Mouse (Mus musculus) urinary bladder, postnatal 36 days (tissue): Measurements from ENCODE around the gene Cxcl16.
"Not testable (repeated sequence)": the region's sequence is repeated elsewhere in the genome, so short reads cannot be mapped to it uniquely, and the experiment has no call there.

ENCODE experiments used
- DNase-seq, 2 experiments: peaks; one replicate each; pipeline ENCODE4 v3.0.0; 2022; ENCODE audit warnings: low spot score in 2 of 2, mixed read lengths in 1 of 2

Gene Cxcl16

GRCm38 (mm10) chr11:70459601-70460101, at the start of gene Cxcl16:
Gene Cxcl16 (minus strand): TSS chr11:70459984.
- DNase-seq, result peak; percentile 41 to 50

DNA sequence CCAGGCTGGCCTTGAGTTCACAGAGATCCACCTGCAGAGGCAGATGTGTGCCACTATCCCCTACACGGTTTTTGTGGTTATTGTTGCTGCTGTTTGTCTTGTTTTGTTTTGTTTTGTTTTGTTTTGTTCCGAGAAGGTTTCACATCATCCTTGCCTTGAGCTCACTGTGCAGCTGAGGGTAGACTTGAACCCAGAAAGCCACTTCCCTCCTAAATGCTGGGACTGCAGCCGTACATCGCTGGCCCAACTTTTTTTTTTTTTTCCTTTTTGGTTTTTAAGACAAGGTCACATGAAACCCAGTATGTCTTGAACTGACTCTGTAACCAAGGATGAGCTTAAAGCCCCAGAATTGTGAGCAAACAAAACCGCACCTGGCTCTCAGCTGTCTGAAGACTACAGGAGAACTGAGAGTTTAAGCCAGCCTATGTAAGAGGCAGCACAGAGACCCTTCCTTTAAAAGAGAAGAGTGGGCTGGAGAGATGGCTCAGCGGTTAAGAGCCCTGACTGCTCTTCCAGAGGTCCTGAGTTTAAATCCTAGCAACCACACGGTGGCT, 47.3 kb upstream of the Cxcl16 start:
- DNase-seq, result no peak

DNA sequence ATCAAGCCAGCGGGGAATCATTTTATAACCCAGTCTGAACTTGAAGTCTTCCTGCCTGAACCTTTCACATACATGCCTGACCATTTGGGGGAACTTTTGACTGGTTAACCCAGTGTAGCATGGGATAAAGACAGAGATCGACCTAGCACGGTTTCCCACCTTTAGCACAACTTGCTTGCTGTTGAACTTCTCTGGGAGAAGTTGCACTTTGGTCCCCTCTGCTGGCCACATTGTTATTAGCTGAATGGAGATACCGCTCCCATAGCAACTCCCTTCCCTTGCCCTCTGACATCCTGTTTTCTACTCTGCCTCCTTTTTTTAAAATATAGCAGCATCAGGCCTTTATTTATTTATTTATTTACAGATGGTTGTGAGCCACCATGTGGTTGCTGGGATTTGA, 46.6 kb upstream of the Cxcl16 start:
- DNase-seq, result peak; percentile 65 to 68

GRCm38 (mm10) chr11:70504970-70505369, 45.2 kb upstream of the Cxcl16 start, which contains the start of gene Tm4sf5:
Gene Tm4sf5 (plus strand): TSS chr11:70505244.
- no peak for DNase-seq

- DNase-seq, result no peak
These were observed 42.2 kb upstream of the Cxcl16 start for GRCm38 (mm10) chr11:70502018-70502417.

DNA sequence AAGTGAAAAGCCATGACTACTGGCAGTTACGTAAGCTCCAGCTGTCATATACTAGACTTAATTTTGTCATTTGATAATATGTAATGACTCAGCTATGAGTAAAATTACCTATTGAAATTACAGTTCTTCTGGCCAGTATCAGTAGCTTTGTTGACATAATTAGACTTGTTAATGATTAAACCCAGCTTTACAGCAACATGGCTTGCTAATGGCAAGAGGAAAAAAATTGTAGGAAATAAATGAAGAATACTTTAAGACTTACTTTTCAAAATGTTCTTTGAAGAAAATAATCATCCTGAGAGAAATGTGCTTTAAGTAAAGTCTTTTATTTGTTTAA, 40.7 kb upstream of the Cxcl16 start:
- no peak for DNase-seq

DNA sequence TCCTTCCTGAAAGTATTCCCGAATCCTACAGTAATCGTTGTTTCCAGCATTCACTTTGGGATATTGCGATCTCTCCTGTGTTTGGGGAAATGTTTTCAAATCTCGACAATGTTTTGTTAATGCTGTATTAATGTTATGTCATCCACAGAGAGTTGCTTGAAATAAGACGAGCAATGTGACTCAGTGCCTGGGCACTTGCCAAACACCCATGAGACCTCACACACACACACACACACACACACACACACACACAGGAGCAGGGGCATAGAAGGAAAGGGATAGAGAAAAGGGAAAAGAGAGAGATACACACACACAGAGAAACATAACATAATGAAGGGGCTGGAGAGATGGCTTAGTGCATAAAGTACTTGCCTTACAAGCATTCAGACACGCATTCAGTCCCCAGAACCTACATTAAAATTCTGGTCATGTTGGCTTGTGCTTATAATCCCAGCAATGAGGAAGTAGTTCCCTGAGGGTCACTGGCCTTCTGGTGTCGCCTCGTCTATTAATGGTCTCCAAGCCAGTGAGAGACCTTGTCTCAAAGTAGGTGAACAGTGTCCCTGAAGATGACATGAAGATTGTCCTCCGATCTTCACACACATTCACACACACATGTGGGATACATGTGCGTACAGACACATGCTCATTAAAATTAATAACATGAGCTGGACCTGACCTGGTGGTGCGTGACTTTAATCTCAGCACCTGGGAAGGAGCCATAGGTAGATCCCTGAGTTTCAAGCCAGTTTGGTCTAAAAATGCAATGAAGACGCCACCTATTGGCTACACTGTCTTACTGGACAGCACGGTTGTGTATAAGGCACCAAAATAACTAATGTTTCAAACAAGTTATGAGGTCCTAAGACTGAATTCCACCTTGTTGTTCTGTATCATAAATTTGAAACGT, 40.0 kb upstream of the Cxcl16 start:
- no peak for DNase-seq

- no peak for DNase-seq
These were observed 29.9 kb upstream of the Cxcl16 start for GRCm38 (mm10) chr11:70489684-70490083.

- DNase-seq, result no peak
These were observed 29.4 kb upstream of the Cxcl16 start for GRCm38 (mm10) chr11:70489138-70489537.

DNA sequence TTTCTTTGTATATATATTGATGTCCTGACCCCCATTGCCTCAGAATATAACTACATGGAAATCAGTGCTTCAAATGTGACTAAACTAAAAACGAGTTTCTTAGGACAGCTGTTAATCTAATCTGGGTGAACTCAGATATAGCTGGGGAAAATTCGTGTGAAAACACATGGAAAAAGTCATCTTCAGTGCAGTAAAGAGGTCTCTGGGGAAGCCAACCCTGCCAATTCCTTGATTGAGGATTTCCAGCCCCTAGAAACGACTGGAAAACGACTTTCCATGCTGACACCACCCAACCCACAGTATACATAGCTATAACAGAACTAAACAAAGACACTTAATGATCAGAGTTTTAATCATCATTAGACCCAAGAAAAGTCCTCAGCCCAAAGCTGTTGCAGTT, 28.0 kb upstream of the Cxcl16 start:
- no peak for DNase-seq

DNA sequence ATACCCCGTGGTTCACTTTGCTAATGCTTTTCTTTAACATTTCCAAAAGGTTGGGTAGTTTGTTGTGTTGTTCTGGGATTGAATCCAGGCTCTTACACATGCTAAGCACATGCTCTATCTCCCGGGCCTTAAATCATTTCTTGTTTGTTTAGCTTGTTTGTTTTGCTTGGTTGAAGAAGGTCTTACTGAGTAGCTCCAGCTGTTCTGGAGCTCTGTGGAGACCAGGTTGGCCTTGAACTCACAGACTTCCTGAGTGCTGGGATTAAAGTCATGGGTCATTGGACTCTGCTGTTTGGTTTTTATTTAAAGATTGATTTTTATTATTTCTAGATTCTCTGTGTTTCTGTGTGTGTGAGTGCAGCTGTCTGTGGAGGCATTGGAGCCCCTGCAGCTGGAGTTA, 25.7 kb upstream of the Cxcl16 start:
- DNase-seq, result no peak

GRCm38 (mm10) chr11:70474872-70475534, 15.2 kb upstream of the Cxcl16 start:
- no peak for DNase-seq

GRCm38 (mm10) chr11:70473291-70473690, 13.5 kb upstream of the Cxcl16 start:
- DNase-seq, result not testable (repeated sequence)

DNA sequence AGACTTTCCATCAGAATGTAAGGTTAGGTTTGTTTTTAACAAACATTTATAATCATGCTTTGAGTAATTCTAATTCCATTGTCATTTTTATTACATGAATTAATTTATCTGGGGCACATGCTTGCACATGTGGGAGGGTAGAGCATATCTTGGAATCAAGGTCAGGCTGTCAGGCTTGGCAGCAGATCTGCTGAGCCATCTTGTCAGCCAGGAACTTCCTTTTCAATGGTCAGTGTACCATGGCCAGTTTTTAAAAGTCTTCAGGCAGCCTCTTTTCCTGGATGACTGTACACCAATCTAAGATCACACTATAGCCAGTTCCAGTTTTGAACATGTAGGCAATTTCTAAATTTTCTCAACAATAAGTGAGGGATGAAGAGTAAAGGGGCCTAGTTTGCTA, 12.9 kb upstream of the Cxcl16 start:
- no peak for DNase-seq

GRCm38 (mm10) chr11:70469764-70470163, 10.0 kb upstream of the Cxcl16 start:
- no peak for DNase-seq

DNA sequence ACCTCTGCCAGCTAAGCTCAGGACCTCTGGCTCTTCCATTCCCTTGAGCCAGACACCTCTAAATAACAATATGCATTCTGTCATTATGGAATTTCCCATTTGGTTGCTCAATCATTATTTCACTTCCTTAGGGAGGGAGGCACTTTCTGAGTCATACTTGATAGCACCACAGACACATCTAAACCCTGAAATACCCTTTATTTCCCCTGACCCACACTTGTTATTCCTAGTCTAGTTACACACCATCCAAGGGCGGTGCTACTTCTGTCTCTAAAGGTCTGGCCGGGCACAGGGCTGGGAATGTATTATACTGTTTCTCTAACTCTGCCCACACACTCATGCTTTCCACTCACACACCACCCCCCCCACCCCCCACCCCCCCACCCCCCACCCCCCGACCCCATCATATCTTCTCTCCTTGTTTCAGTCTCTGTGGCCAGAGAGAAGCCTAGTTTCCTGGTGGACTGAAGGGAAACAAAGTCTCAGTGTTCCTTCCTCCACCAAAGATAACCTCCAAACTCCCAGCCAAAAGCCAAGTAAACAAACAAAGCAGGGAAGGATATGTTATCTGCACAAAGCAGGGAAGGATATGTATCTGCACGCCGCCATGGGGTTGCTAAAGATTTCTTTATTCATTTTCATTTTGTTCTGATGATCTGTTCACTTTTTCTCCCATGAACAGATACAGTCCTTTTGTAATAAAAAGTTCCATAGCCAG, 8.3 kb upstream of the Cxcl16 start:
- no peak for DNase-seq

- no peak for DNase-seq
These were observed 6.0 kb upstream of the Cxcl16 start for GRCm38 (mm10) chr11:70465824-70466223.

GRCm38 (mm10) chr11:70465211-70465610, 5.4 kb upstream of the Cxcl16 start:
- DNase-seq, result no peak

DNA sequence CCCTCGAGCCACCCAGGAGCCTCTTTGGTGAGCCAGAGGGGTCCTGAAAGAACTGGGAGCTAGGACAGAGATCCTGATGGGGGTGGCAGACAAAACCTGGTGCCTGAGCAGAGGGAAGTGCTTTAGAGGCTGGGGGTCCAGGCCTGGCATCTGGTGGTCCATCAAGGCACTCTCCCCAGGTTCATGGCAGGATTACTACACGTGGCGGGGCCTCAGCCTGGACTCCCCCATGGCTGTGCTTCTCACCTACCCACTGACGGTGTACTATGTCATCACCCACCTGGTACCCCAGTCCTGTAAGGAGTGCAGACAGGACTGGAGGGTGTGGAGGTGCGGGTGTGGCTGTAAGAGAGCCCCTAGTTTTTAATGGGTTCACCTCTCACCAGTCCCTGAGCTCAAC, 4.2 kb upstream of the Cxcl16 start:
- no peak for DNase-seq

- DNase-seq, result no peak
These were observed 840 bp downstream of the Cxcl16 start, which contains the start of gene Zmynd15 for GRCm38 (mm10) chr11:70458688-70459600. Gene Zmynd15 (plus strand): TSS chr11:70459433.
